Mouse (Mus musculus): ENCODE data around the gene Slc20a1. TPM values are rescaled to one million over a fixed set of nuclear protein-coding genes. Genes with fewer than 3 reads are reported as not detected.

The Slc20a1 gene
- polyA plus RNA-seq (2012; rRNA removed): 2.8 and 3.0 TPM in 2 replicates

DNA sequence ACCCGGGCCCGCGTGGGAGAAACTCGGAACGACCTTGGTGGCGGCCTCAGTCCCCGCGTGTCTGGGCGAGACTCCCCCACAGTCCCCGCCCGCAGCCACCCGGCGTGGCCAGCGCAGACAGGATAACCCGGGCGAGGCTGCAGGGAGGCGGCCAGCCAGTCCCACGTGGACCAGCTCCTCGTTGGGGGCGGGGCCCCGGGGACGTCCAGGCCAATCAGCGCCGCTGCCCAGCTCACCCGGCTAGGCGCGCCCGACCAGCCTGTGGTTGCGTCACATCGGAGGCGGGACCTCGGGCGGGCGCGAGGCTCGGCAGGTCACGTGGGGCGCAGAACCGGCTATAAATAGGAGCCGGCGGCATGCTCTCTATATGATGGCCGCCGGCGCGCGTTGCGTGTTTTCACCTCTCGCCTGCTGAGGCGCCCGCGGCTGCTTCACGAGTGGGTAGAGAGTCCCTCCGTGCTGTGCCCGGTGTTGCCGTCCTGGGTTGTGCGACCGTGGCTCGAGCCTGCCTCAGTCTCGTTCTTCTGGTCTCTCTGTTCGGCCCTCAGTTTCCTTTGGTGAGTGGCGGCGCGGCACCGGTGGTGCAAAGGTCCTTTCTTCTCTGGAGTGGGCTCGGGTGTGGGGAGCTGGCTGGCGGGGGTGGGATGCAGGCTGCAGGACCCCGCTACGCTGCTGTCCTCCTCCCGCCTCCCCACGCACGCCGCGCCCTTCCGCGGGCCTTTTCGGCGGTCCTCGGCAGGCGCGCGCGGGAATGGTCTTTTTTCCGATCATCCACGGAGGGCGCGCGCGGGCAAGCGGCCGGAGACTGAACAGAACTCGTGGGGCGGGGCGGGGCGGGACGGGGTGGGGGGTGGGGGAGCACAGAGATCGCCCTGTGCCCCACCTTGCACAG lies at the start of gene Slc20a1:
Slc20a1 (plus strand) TSS at position 329 of the 892 bp plus-strand sequence.

Other genes starting within 250 kb of the Slc20a1 start
- 0.42 and 0.48 TPM in 2 replicates for gene Zc3h6, start 231.4 kb upstream of the Slc20a1 start, polyA plus RNA-seq (2012; rRNA removed)
- gene Gm10762, start 231.0 kb upstream of the Slc20a1 start, polyA plus RNA-seq (2012; rRNA removed): 1.2 and 1.3 TPM in 2 replicates
- 0.02 and 0.09 TPM in 2 replicates for gene Vinac1, start 150.6 kb upstream of the Slc20a1 start, polyA plus RNA-seq (2012; rRNA removed)
- 2.6 and 2.7 TPM in 2 replicates for gene Ttl, start 132.8 kb upstream of the Slc20a1 start, polyA plus RNA-seq (2012; rRNA removed)
- 6.3 and 7.6 TPM in 2 replicates for gene Polr1b, start 97.8 kb upstream of the Slc20a1 start, polyA plus RNA-seq (2012; rRNA removed)
- 22.7 and 27.6 TPM in 2 replicates for gene Chchd5, start 69.1 kb upstream of the Slc20a1 start, polyA plus RNA-seq (2012; rRNA removed)
- 0.23 and 0.36 TPM in 2 replicates for gene Ckap2l, start 98.4 kb downstream of the Slc20a1 start, polyA plus RNA-seq (2012; rRNA removed)
- 0.04 and 0.24 TPM in 2 replicates for gene Il1a, start 111.2 kb downstream of the Slc20a1 start, polyA plus RNA-seq (2012; rRNA removed)
- gene Il1b, start 172.4 kb downstream of the Slc20a1 start, polyA plus RNA-seq (2012; rRNA removed): 0.12 and 0.38 TPM in 2 replicates

Measured in stomach, adult 2 months (tissue).